Mouse (Mus musculus): ENCODE measurements around the gene Thrb. TPM values are rescaled to one million over a fixed set of nuclear protein-coding genes. Genes with fewer than 3 reads are reported as not detected.

Thrb gene
- total RNA-seq, 1 experiment from 2014 or later = 1.7 TPM

DNA sequence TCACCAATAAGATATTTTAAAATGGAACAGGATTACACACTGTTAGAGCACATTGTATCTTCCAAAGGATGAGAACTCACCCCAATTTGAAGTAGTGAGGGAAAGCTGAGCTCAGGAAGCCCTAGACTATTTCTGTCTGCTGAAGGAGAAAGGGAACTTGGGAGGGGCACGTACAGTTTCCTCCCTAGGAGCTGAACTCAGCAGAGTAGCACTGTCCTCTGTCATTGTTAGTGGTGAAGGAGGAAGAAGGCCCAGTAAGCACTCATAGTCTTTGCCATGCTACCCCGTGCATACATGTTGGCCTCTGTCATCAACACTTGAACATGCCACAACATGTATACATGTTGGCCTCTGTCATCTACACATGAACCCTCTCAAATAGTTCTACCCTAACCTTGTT, 294.0 kb downstream of the Thrb start:
- peak in 1 of 2 experiments; percentile 59; a peak in 1 of 4 replicates for ATAC-seq (replicated peaks in 1 of 2; ENCODE audit: insufficient read depth in 1 of 2, low FRiP score in 2 of 2, low TSS enrichment in 1 of 2, low read depth in 1 of 2, poor library complexity in 2 of 2, severe bottlenecking in 2 of 2)

DNA sequence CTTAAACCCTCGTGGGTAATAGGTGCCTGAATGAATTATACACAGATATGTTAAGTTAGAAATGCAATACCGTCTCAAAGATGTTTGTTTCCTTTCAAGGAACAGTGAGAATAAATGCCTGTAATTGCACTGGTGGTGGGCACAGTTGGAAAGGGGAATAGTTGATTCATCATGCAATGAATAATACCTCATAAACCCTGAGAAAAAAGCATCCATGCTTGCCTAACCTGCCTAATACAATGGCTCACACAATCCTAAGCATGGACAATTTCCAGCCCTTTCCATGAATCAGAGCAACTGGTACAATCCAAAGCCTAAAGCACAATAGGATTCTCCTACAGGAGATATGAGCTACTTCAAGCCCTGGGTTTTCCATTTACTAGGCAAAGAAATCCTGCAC, 299.8 kb downstream of the Thrb start:
- no peak for ATAC-seq (replicated peaks in 1 of 2; ENCODE audit: insufficient read depth in 1 of 2, low FRiP score in 2 of 2, low TSS enrichment in 1 of 2, low read depth in 1 of 2, poor library complexity in 2 of 2, severe bottlenecking in 2 of 2)

DNA sequence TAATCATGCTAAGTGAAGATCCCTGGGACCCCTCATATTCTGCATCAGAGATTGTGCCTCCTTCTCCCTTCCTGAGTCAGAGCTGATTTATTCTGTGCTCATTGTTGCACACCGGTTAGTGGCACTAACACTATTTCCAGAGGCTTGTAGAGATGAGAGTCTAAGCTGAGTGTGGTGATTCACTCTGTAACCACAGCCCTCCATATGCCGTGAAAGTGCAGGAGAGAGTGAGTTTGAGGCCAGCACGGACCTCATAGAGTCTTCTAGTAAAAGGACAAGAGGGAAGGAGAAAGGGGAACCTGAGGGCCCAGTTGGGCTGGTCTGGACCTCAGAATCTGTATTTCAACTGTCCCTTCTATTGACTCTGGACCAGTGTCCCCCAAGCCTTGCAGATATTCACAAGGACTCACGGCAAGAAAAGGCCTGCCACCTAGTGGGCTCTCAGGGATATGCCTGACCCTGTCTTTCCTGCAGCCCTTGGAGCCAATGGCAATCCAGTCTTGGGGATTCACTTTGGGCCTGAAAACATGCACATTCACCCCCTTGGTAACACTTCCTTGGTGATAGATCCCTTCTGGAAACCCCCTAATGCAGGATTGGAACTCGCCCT, 307.2 kb downstream of the Thrb start:
- peak; percentile 94 to 97 for ATAC-seq (replicated peaks in 1 of 2; ENCODE audit: insufficient read depth in 1 of 2, low FRiP score in 2 of 2, low TSS enrichment in 1 of 2, low read depth in 1 of 2, poor library complexity in 2 of 2, severe bottlenecking in 2 of 2)

GRCm38 (mm10) chr14:17972132-17972531, 312.1 kb downstream of the Thrb start:
- ATAC-seq (replicated peaks in 1 of 2; ENCODE audit: insufficient read depth in 1 of 2, low FRiP score in 2 of 2, low TSS enrichment in 1 of 2, low read depth in 1 of 2, poor library complexity in 2 of 2, severe bottlenecking in 2 of 2) = no peak

- no peak for ATAC-seq (replicated peaks in 1 of 2; ENCODE audit: insufficient read depth in 1 of 2, low FRiP score in 2 of 2, low TSS enrichment in 1 of 2, low read depth in 1 of 2, poor library complexity in 2 of 2, severe bottlenecking in 2 of 2)
These were observed 312.6 kb downstream of the Thrb start for GRCm38 (mm10) chr14:17972665-17973064.

DNA sequence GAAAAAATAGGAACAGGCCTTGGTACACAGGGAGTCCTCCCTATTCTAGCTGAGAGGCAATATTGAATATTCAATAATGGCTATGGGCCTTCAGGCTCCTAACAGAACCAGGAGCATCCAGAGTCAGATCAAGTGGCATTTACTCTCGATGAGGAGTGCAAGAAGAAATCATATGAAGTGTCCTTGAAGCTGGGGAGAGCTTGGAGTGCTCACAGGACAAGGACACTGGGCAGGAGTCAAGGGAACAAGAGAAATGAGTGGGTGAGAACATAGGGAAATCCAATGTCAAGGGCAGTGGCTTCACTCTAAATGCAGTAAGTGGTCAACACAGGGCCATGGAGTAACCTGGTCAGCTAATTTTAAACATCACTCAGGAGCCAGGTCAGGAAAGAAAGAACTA, 315.7 kb downstream of the Thrb start:
- ATAC-seq (replicated peaks in 1 of 2; ENCODE audit: insufficient read depth in 1 of 2, low FRiP score in 2 of 2, low TSS enrichment in 1 of 2, low read depth in 1 of 2, poor library complexity in 2 of 2, severe bottlenecking in 2 of 2) = no peak

- ATAC-seq (replicated peaks in 1 of 2; ENCODE audit: insufficient read depth in 1 of 2, low FRiP score in 2 of 2, low TSS enrichment in 1 of 2, low read depth in 1 of 2, poor library complexity in 2 of 2, severe bottlenecking in 2 of 2) = peak; percentile 67 to 68
These were observed 318.2 kb downstream of the Thrb start for GRCm38 (mm10) chr14:17978259-17978658.

DNA sequence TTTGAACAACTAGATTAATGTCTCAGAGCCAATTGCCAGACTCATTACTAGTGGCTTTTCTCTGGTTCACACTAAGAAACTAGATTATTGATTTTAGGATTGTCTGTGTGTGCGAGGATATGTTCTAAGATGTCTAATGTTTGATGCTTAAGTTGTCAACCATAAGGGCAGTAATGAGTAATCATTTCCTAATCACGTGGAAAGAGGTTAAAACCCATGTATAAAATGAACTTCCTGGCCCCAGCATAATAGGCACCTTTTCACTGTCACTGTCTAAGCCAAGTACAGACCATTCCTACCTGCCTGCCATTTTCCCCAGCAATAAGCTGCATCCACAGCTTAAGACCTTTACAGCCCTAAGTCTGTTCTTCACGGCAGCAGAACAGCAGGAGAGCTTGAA, 321.2 kb downstream of the Thrb start:
- no peak for ATAC-seq (replicated peaks in 1 of 2; ENCODE audit: insufficient read depth in 1 of 2, low FRiP score in 2 of 2, low TSS enrichment in 1 of 2, low read depth in 1 of 2, poor library complexity in 2 of 2, severe bottlenecking in 2 of 2)

- peak; percentile 35 to 74; a peak in 3 of 4 replicates for ATAC-seq (replicated peaks in 1 of 2; ENCODE audit: insufficient read depth in 1 of 2, low FRiP score in 2 of 2, low TSS enrichment in 1 of 2, low read depth in 1 of 2, poor library complexity in 2 of 2, severe bottlenecking in 2 of 2)
These were observed 322.0 kb downstream of the Thrb start for GRCm38 (mm10) chr14:17982017-17982416.

DNA sequence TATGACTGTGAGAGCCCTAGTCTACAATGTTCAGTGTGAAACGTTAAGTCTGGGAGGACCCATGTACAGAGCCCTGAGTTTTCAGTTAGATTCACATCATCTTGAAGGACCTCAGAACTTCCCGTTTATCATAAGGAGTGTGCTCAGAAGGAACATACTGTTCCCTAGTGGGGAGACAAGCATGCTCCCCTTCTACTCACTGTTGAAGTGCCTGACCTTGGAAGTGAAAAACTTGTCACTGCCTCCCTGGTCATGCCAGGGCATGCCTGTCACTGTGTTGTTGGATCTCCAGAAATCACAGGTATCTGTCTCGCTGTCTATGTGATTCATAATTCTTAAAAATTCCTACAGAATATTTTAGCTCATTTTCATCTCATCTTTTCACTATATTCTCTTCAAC, 323.3 kb downstream of the Thrb start:
- peak in 1 of 2 experiments; percentile 34; a peak in 1 of 4 replicates for ATAC-seq (replicated peaks in 1 of 2; ENCODE audit: insufficient read depth in 1 of 2, low FRiP score in 2 of 2, low TSS enrichment in 1 of 2, low read depth in 1 of 2, poor library complexity in 2 of 2, severe bottlenecking in 2 of 2)

GRCm38 (mm10) chr14:17983839-17984238, 323.8 kb downstream of the Thrb start:
- ATAC-seq (replicated peaks in 1 of 2; ENCODE audit: insufficient read depth in 1 of 2, low FRiP score in 2 of 2, low TSS enrichment in 1 of 2, low read depth in 1 of 2, poor library complexity in 2 of 2, severe bottlenecking in 2 of 2) = no peak

DNA sequence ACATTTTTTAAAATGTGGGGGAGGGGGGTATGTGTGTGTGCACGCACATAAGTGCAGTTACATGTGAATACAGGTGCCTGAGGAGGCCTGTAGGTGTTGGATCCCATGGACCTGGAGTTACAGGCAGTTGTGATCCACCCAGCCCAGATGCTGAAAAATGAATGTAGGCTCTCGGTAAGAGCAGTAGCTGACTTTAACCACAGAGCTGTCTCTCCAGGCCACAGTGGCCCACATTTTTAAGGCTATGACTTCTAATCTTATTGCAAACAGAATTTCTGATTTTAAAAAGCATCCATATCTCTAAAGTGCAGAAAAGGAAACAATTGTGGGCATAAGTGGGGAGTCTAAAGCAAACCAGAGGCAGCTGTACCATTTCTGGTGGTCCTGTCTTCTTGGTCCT, 328.5 kb downstream of the Thrb start:
- ATAC-seq (replicated peaks in 1 of 2; ENCODE audit: insufficient read depth in 1 of 2, low FRiP score in 2 of 2, low TSS enrichment in 1 of 2, low read depth in 1 of 2, poor library complexity in 2 of 2, severe bottlenecking in 2 of 2) = no peak

- no peak for ATAC-seq (replicated peaks in 1 of 2; ENCODE audit: insufficient read depth in 1 of 2, low FRiP score in 2 of 2, low TSS enrichment in 1 of 2, low read depth in 1 of 2, poor library complexity in 2 of 2, severe bottlenecking in 2 of 2)
These were observed 329.1 kb downstream of the Thrb start for GRCm38 (mm10) chr14:17989182-17989581.

- no peak for ATAC-seq (replicated peaks in 1 of 2; ENCODE audit: insufficient read depth in 1 of 2, low FRiP score in 2 of 2, low TSS enrichment in 1 of 2, low read depth in 1 of 2, poor library complexity in 2 of 2, severe bottlenecking in 2 of 2)
These were observed 330.1 kb downstream of the Thrb start for GRCm38 (mm10) chr14:17990186-17990585.

GRCm38 (mm10) chr14:18001886-18002285, 341.8 kb downstream of the Thrb start:
- ATAC-seq (replicated peaks in 1 of 2; ENCODE audit: insufficient read depth in 1 of 2, low FRiP score in 2 of 2, low TSS enrichment in 1 of 2, low read depth in 1 of 2, poor library complexity in 2 of 2, severe bottlenecking in 2 of 2) = peak; percentile 97

DNA sequence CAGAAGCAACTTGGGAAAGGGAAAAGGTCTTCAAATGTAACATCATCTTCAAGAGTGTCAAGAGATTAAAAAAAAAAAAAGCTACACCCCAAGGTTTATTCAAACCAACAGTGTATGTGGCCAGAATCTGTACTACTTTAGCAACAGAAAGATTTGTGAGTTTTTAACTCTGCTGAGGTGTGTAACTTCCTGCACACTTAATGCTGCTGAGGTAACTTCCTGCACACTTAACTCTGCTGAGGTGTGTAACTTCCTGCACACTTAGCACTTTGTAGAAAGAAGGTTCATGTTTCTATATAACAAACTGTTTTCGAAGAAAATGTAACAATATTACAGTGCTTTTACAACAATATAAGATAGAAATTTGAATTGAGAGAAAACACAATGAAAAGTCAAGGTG, 343.6 kb downstream of the Thrb start:
- no peak for ATAC-seq (replicated peaks in 1 of 2; ENCODE audit: insufficient read depth in 1 of 2, low FRiP score in 2 of 2, low TSS enrichment in 1 of 2, low read depth in 1 of 2, poor library complexity in 2 of 2, severe bottlenecking in 2 of 2)

GRCm38 (mm10) chr14:18008524-18008923, 348.5 kb downstream of the Thrb start:
- no peak for ATAC-seq (replicated peaks in 1 of 2; ENCODE audit: insufficient read depth in 1 of 2, low FRiP score in 2 of 2, low TSS enrichment in 1 of 2, low read depth in 1 of 2, poor library complexity in 2 of 2, severe bottlenecking in 2 of 2)

- no peak for ATAC-seq (replicated peaks in 1 of 2; ENCODE audit: insufficient read depth in 1 of 2, low FRiP score in 2 of 2, low TSS enrichment in 1 of 2, low read depth in 1 of 2, poor library complexity in 2 of 2, severe bottlenecking in 2 of 2)
These were observed 356.5 kb downstream of the Thrb start for GRCm38 (mm10) chr14:18016604-18017003.

GRCm38 (mm10) chr14:18020128-18020527, 360.1 kb downstream of the Thrb start:
- peak in 1 of 2 experiments; percentile 29; a peak in 1 of 4 replicates for ATAC-seq (replicated peaks in 1 of 2; ENCODE audit: insufficient read depth in 1 of 2, low FRiP score in 2 of 2, low TSS enrichment in 1 of 2, low read depth in 1 of 2, poor library complexity in 2 of 2, severe bottlenecking in 2 of 2)
